Mouse (Mus musculus) heart, adult 11 months (tissue): Measurements from ENCODE around the gene Gm3776.
A peak's percentile ranks its signal among the peaks of the same experiment; 100 is the strongest.
"Not testable (repeated sequence)": the region's sequence is repeated elsewhere in the genome, so short reads cannot be mapped to it uniquely, and the experiment has no call there.

Experiments used
- DNase-seq: peaks from one replicate; pipeline ENCODE4 v3.0.0; 2022

Gene Gm3776

DNA sequence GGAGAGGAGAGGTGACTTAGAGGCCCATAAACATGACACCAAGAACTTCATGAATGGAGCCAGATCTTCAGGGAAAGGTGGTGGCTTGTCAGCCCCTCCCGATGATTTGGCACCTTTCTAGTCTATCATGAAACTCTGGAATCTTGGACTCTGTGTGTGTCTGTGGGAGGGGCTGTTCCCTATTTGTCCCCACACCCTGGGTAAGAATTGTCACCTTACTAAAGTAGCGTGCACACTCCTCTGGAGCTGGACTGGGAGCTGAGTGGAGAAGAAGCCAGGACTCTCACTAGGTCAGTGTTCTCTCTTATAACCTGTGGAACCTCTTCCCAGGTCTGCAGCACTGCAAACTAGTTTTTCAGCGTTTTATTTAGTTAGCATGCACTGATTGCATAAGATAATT lies at the start of gene Gm3776:
Gene Gm3776 (plus strand): TSS at position 216 of the 400 bp plus-strand sequence.
- DNase-seq = not testable (repeated sequence)

DNA sequence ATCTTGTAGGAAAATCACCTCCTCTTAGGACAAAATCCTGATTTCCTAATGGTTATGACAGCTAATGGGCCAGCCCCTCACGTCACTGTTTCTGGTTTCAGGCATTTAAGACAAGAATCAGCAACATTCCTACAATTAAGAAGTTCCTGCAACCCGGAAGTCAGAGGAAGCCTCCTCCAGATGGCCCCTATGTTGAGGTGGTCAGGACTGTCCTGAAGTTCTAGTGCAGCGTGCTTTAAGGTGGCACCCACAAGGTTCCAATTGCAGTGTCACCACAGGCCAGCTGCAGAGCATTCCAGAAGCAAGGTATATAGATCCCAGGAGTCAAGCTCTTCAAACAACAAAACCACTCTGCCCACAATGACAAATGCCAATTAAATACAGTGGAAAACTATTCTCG lies 48.0 kb upstream of the Gm3776 start:
- DNase-seq = peak; percentile 63

DNA sequence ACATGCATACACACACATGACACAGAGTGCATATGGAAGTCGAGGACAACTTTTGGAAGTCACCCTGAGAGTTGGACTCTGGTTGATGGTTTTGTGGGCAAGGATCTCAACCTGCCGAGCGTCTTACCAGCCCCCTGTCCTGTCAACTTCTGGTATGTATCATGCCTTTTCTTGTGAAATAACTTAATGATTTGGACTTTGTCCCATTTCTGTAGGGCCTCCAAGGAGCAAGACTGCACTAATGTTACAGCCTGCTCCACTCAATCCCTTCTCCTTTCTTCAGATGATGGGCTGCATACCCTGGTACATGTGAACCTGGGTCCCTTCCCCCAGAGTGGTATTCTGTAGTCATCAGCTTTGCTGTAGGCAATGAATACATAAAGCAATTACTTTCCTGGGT lies 46.9 kb upstream of the Gm3776 start:
- peak; percentile 56 for DNase-seq

DNA sequence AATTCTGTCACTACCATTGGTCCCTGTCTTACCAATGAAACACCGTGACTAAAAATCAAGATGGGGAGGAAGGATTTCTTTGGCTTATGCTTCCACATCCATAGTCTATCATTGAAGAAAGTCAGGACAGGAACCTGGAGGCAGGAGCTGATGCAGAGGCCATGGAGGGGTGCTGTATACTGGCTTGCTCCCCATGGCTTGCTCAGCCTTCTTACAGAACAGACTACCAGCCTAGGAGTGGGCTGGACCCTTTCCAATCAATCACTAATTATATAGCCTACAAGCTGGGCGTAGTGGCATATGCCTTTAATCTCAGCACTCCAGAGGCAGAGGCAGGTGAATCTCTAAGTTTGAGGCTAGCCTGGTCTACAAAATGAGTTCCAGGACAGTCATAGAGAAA lies 46.1 kb upstream of the Gm3776 start:
- peak; percentile 77 for DNase-seq

DNA sequence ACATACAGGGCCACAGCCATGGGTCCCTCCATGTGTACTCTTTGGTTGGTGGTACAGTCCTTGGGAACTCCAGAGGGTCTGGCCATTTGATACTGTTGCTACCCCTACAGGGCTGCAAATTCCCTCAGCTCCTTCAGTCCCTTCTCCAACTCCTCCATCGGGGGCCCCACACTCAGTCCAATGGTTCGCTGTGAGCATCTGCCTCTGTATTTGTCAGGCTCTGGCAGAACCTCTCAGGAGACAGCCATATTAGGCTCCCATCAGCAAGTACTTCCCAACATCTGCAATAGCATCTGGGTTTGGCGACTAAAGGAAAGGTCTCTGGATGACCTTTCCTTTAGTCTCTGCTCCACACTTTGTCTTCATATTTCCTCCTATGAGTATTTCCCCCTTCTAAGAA lies 45.4 kb upstream of the Gm3776 start:
- DNase-seq = peak; percentile 74

DNA sequence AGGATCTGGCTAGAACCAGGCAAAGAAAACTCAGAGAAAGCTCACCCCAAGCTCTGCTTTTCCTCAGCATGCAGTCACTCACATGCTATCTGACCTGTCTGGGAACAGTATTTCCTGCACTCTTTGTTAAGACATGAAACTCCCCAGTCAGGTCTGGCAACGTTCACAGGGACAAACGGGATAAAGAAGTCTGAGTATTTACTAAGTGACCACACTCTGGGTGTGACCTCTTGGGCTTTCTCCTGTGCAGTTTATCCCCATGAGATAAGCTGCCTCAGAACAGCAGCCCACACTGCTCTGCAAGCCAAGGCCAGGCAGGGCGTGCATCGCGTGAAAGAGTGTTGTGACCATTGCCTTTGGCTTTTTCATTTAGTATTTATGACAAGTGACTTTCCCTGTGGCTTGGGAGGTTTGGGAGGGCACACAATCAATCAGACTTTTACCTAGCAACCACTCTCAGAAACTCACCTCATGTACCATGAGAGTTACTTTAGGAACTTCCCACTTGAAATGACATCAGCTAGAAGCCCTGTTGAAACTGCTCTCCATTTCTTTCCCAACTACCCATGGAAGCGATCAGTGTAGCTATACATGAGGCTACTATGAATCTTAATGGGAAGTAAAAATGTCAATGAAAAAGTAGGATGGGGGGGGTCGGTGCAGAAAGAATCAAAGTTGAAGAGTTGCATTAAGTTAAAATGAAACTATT lies 44.4 kb upstream of the Gm3776 start:
- peak; percentile 97 for DNase-seq

DNA sequence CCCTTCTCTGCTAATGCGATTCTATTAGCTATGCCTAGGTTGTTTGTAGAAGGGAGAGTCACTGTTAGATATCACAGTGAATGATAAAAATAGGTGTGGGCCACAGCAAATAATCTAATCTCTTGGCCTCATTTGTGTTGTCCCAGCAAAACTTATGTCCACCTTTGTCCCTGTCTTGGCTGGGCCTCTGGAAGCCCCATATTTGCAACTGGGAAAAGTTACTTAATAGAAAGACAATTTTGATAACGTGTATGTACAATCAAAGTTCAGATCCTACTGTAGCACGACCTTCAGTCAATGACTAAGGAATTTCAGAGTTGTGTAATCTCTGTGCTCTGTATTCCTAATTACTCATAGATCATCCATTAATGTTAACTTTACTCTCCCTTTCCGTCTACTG lies 39.9 kb upstream of the Gm3776 start:
- DNase-seq = no peak

DNA sequence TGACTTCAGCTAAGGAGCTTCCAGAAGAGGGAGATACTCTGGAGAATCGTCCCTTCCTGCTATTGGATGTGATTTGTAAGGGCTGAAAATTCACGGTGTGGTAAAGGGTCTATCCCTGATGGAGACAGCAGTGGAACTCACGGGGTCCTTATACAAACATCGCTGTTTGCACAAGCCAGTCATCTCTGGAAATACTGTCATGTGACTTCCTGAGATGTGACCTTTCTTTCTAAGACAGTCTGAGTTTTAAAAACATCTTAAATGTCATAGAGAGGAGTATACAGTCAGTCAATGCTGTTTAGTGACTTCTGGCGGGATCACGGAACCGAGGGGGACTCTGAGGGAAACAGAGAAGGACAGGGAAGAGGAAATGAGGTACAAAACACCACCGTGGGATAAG lies 34.3 kb upstream of the Gm3776 start:
- no peak for DNase-seq

DNA sequence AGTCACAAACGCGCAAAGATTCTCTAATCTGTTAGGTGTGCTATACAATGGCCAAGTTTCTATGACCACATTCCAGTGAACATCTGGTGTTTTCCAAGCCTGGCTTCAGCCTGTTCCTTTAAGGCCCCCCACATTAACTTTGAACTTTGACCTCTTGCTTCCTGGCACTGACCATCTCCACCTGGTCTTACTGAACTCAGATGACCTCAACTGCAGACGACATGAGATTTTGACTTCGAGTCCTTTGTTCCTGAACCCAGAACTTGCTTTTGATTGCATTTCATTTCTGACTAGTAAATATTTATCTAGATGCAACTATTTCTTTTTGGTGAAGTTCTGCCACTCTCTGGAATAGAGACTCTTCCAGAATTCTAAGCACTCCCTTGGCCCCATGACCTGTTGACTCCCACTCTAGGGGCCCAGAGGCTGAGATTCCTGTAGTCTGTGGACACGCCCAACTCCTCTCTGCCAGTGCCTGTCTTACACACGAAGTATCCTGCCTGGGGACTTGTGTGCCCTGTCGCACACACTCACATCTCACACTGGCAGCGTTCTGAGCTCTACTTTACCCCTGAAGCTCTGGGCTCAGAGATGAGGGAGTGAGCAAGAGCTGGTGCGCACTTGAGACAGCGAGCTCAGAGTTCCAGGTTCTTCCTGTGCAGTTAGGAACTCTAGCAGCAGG lies 33.6 kb upstream of the Gm3776 start:
- no peak for DNase-seq

DNA sequence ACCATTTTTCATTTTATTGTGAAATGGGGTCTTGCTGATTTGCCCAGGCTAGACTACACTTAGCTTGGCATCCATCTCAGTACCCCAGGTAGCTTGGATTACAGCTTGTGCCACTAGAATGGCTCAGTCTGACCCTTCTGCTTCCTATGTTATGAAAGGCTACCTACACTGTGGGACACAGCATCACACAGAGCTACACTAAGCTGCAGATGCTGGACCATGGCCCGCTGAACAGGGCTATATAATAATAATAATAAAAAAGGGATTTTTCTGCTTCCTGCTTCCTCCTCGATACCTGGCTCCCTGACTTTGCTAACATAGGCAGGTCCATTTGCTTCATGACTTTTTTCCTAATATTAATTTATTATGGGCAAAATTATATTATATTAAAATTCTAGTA lies 32.5 kb upstream of the Gm3776 start:
- DNase-seq = no peak

DNA sequence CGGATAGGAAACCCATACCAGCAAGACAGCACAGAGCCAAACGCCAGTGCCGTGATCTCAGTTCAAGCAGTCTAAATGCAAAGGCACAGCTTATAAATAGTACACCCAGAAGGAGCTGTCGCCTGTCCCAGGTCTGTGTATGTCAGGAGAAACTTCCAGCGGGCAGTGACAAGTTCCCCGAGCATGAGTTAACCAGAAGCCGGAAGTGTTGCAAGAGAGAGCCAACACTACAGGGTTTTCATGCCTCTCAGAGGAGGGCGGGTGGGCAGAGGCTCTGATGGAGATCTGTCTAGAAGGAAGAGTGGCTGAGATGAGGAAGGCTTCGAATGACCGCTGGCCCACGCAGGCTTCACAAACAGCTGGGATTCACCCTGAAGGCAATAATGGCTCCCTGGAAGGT lies 31.6 kb upstream of the Gm3776 start:
- peak; percentile 86 for DNase-seq

DNA sequence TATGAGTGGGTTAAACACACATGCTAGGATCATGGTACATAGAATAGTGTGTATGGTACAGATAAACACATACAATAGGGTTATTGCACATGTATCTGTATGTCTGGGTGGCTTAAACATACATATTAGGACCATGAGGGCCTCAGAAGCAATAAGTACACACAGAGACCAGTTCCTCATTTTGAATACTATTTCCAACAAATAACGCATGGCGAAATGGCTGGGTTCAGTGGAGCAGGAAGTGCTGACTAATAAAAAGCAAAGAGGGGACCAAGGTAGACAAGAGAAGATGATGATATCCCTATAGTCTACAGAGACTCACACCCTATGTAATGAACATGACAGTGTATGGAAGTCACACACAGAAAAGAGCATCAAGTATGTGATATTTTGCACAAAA lies 28.8 kb upstream of the Gm3776 start:
- no peak for DNase-seq

DNA sequence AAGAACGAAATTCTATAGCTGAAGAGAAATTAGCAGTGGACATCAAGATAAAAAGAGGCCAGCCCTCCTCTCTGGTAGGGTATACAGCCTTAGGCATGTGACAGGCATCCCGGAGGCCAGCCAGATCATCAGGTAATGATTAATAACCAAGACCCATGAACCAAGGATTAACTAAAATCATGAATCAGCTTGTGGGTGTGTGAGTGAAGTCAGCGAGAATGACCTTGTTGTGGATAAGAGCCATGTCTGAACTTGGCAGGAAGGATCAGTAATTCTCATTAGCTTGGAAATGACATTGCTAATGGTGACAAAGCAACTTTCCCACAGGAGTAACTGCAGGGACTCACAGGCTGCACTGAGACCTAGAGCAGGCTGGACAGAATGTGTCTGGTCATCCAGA lies 27.3 kb upstream of the Gm3776 start:
- not testable (repeated sequence) for DNase-seq

DNA sequence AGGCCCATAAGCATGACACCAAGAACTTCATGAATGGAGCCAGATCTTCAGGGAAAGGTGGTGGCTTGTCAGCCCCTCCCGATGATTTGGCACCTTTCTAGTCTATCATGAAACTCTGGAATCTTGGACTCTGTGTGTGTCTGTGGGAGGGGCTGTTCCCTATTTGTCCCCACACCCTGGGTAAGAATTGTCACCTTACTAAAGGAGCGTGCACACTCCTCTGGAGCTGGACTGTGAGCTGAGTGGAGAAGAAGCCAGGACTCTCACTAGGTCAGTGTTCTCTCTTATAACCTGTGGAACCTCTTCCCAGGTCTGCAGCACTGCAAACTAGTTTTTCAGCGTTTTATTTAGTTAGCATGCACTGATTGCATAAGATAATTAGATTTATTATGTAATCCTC lies 26.5 kb upstream of the Gm3776 start, which contains the start of gene Gsta1:
Gene Gsta1 (plus strand): TSS at position 196 of the 400 bp plus-strand sequence.
- not testable (repeated sequence) for DNase-seq

DNA sequence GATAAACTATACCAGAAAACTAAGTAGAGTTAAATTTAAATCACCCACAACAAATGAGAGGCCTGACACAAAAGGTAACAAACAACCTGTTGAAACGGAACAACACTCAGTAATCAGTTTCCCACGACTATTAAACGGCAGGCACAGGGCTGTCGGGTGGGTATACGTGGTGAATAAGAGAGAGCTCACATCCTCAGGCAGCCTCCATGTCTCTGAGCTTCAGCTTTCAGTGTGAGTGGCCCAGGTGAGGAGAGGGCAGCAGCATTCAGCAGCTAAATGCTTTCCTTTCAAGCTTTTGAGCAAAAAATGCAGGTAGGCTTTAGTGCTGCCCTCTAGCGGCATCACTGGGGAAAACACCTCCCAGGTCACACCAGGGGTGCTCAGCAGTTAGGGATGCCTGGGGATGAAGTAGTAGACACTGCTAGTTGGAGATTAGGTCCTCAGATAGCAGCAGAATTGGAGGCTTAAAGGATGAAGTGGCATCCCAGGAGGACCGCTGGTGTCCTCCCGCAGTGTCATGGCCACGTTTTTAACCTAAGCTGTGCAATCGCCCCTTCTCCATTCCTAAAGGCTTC lies 23.7 kb upstream of the Gm3776 start:
- DNase-seq = not testable (repeated sequence)

DNA sequence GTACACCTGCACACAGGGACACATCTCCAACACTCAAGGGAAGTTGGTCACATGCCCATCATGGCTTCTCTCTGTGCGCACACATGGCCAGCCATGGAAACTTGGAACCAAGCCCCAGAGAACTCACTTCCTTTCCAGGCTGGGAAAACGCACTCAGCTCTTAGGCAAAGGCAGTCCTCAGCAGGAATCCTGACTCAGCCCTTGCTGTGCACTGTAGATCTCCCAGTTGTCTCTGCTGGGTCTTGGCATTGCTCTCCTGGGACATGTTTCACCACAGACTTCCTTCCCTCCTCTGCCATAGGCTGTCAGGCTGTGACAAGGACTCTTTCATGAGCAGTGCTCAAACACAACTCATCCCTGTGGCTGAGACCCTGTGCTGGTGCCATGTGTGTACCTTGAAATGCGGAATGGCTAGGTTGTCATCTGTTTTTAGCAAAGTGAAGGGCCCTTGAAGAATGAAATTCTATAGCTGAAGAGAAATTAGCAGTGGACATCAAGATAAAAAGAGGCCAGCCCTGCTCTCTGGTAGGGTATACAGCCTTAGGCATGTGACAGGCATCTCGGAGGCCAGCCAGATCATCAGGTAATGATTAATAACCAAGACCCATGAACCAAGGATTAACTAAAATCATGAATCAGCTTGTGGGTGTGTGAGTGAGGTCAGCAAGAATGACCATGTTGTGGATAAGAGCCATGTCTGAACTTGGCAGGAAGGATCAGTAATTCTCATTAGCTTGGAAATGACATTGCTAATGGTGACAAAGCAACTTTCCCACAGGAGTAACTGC lies 1.1 kb upstream of the Gm3776 start:
- DNase-seq = peak; percentile 90

DNA sequence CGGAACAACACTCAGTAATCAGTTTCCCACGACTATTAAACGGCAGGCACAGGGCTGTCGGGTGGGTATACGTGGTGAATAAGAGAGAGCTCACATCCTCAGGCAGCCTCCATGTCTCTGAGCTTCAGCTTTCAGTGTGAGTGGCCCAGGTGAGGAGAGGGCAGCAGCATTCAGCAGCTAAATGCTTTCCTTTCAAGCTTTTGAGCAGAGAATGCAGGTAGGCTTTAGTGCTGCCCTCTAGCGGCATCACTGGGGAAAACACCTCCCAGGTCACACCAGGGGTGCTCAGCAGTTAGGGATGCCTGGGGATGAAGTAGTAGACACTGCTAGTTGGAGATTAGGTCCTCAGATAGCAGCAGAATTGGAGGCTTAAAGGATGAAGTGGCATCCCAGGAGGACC lies 2.8 kb downstream of the Gm3776 start:
- peak; percentile 87 for DNase-seq

DNA sequence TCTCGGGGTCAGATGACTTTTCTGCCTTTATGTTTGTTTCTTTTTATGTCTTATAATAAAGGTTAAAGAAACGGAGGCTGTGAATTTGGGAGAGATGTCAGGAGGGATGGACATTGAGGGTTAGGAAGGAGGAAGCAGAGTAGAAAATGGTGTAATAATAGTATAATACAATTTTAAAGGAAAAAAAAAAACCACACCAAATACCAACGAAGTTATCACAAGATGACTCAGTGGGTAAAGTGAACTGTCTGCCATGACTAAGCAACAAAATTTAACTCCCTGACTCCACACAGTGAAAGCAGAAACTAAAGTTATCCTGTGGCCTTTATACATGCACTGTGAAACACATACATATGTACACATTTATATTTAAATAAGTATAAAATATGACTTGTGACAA lies 14.0 kb downstream of the Gm3776 start:
- DNase-seq = not testable (repeated sequence)

DNA sequence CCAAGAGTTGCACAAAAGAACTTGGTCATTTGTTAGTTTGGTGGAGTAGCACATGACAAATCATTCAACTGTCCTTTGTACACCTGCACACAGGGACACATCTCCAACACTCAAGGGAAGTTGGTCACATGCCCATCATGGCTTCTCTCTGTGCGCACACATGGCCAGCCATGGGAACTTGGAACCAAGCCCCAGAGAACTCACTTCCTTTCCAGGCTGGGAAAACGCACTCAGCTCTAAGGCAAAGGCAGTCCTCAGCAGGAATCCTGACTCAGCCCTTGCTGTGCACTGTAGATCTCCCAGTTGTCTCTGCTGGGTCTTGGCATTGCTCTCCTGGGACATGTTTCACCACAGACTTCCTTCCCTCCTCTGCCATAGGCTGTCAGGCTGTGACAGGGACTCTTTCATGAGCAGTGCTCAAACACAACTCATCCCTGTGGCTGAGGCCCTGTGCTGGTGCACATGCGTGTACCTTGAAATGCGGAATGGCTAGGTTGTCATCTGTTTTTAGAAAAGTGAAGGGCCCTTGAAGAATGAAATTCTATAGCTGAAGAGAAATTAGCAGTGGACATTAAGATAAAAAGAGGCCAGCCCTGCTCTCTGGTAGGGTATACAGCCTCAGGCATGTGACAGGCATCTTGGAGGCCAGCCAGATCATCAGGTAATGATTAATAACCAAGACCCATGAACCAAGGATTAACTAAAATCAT lies 25.2 kb downstream of the Gm3776 start:
- not testable (repeated sequence) for DNase-seq

DNA sequence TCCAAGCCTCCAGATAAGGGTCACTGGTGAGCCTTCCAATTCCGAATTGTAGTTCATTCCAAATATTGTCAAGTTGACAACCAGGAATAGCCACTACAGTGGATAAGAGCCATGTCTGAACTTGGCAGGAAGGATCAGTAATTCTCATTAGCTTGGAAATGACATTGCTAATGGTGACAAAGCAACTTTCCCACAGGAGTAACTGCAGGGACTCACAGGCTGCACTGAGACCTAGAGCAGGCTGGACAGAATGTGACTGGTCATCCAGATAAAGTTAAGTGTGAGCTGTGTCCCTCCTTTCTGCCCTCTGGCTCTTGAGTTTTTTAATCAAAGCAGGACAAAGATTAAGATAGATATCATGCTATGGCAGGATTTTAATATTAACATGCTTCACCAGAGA lies 32.1 kb downstream of the Gm3776 start:
- not testable (repeated sequence) for DNase-seq

DNA sequence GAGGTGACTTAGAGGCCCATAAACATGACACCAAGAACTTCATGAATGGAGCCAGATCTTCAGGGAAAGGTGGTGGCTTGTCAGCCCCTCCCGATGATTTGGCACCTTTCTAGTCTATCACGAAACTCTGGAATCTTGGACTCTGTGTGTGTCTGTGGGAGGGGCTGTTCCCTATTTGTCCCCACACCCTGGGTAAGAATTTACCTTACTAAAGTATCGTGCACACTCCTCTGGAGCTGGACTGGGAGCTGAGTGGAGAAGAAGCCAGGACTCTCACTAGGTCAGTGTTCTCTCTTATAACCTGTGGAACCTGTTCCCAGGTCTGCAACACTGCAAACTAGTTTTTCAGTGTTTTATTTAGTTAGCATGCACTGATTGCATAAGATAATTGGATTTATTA lies 32.8 kb downstream of the Gm3776 start, which contains the start of gene Gm10639:
Gene Gm10639 (plus strand): TSS at position 201 of the 400 bp plus-strand sequence.
- not testable (repeated sequence) for DNase-seq

DNA sequence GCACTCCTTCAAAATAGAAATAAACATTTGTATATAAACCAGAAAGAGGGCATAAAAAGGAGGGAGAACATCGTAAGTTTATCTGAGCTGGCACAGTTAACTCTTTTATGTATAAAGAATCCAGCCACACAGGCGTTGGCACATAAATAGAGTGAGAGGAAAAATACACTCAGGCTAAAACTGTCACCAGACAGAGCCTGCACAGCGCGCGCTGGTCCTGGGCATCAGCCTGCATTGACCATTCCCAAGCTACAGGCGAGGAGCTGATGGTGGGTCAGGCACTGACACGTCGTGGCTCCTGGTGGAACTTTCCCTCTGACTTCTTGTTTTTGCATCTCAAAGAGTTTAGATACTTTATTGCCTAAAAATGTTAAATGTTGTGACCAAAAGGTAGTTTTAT lies 35.5 kb downstream of the Gm3776 start:
- not testable (repeated sequence) for DNase-seq

DNA sequence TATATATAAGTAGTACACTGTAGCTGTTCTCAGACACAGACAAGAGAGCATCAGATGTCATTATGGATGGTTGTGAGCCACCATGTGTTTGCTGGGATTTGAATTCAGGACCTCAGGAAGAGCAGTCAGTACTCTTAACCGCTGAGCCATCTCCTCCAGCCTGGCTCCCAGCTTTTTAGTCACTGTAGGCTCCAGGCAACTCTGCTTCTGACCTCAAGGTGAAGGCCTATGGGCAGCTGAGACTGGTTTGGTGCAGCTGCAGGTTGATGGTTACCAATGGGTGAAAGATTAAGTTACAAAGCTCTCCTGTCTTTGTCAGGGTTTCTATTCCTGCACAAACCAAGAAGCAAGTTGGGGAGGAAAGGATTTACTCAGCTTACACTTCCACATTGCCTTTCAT lies 36.8 kb downstream of the Gm3776 start:
- not testable (repeated sequence) for DNase-seq
